Mouse (Mus musculus) right cerebral cortex, postnatal 4 days (tissue): Measurements from ENCODE around the gene Rpl28.

ENCODE experiments used
- DNase-seq: peaks from one replicate; pipeline ENCODE4 v3.0.0-alpha.2; 2022

Rpl28 gene

DNA sequence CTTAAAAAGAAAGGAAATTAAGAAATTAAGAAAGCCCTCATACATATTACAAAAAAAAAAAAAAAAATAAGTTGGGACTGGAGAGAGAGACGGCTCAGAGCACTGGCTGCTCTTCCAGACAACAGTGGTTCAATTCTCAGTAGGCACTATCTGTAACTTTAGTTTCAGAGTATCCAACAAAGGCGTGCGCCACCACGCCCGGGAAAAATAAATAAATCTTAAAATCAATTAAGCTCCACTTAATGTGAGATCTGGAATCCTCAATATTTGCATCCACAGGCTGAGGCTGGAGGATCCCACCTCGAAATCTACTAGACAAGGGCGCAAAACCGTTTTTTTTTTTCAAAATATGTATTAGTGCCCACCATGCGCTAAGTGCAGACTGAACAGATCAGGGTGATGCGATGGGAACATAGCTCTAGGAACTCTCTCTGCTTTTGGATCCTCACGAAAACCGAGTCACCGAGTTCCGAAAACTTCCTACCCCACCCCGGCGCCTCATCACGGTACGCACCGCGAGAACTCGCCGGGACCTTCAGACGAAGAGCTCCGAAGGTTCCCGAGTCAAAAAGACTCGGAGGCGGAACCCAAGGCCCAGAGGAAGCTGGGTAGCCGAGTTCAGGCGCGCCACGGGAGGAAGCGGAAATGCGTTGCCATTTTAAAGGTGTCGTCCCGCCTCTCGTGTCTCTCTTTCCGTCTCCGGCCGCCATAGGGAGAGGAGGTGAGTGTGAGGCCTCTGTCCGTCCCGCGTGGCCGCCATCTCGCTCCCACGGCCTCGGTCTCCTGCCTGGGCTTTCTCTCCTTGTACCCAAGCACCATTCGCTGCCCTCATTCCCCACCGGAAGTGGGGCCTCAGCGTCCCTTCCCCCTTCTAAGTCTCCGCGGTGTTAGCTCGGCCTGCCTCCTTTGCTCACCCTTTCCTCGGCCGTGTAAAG, at the start of gene Rpl28:
TSS of gene Rpl28 (plus strand) at position 597 of the 935 bp plus-strand sequence.
- peak; percentile 88 for DNase-seq

DNA sequence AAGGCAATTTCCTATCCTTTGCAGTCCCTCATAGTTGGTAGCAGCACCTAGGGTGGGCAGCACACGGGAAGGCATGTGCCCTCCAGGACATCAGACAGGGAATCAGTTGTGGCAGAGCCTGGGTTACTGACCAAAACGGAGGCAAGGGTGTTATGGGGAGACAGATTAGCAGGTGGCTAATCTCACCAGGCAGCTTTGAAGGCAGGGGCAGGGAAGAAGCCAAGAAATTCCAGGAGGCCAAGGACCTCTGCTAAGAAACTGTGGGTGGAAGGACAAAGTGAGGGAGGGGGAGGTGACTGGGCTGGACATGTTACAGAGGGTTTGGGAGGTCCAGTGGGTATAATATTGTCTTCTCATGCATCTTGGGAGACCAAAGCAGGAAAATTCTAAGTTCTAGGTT, 49.3 kb upstream of the Rpl28 start:
- no peak for DNase-seq

- no peak for DNase-seq
Measured at GRCm38 (mm10) chr7:4744886-4745285, 47.8 kb upstream of the Rpl28 start.

DNA sequence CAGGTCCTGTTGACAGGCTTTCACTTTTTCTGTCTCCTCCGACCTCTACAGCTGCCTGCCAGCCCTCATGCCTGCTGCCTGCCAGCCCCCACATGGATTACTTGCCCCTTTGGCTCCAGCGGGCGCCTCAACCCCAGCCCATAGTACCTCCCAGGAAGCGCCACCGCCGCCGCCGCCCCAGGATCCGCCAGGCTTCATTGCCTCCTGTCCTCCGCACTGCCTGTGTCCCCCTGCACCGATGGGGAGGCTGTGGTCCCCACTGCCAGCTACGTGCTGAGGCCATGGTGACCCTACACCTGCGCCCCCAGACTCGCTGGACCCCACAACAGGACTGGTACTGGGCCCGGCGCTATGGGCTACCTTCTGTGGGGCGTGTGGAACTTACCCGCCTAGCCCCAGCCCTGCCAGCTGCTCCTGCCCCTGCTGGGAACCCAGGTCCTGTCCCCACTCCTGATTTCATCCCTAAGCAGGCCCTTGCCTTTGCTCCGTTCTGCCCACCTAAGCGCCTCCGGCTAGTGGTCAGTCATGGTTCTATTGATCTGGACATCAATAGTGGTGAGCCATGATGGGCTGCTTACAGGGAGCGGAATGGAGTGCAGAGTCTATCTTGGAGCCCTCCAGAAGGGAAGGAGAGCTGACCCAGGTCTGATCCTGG, 46.2 kb upstream of the Rpl28 start:
- no peak for DNase-seq

GRCm38 (mm10) chr7:4747156-4747899, 45.3 kb upstream of the Rpl28 start:
- DNase-seq, result no peak

DNA sequence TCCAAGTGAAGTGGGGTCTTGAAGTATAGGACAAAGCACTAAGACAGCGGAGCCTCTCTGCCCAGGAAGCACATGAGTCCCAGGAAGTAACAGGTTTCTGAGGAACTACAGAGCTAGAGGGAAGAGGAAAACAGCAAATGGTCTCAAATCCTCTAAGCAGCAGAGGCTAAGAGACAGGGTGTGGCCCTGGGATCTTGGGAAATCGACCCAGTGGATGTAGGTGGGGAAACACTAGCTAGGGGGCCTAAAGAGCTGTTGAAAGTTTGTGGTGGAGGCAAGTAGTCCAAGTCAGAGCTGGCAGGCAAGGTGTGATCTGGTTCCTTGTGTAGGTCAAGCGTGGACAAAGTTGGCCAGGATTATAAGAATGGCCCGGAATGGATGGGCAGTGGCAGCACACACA, 44.4 kb upstream of the Rpl28 start:
- no peak for DNase-seq

DNA sequence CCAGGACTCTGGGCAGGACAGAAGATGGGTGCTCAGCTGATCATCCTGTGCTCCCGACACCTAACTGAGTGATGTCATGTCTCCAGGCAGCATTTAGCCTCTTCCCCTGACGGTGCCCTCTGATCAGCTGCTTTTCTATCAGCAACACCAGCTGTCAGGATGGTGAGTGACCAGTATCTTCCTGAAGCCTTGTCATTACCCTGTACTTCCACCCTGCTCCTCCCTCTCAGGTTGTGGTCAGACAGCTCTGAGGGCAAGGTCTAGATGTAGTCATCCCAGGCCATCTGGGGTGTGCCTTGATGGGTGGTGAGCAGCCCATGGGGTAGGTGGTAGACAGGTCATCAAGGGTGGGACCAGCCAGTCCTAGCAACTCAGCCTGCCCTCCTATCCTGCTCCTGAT, 43.5 kb upstream of the Rpl28 start:
- no peak for DNase-seq

- peak; percentile 30 for DNase-seq
Measured at GRCm38 (mm10) chr7:4751971-4752820, 40.5 kb upstream of the Rpl28 start.

- peak; percentile 85 for DNase-seq
Measured at GRCm38 (mm10) chr7:4752821-4753570, 39.7 kb upstream of the Rpl28 start, which contains the start of gene Cox6b2. Gene Cox6b2 (minus strand): TSS chr7:4753094.

DNA sequence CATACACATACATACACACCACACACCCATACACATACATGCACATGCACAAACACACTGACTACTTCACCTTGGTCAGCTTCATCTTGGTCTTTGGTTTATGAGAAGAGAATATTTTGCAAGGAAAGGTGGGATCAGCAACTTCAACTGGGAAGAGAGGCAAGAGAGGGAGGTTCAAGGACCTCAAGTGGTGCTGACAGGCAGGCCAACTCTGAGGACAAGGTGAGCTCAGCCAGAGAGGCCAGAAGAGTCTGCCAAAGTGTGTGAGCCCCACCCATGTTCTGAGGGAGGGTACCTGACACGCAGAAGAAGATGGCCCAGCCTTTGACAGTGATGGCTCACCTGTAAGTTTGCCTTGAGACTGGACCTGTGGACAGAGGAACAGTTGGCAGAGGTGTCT, 33.0 kb upstream of the Rpl28 start:
- no peak for DNase-seq

- DNase-seq, result no peak
Measured at GRCm38 (mm10) chr7:4764946-4765710, 27.5 kb upstream of the Rpl28 start.

- DNase-seq, result no peak
Measured at GRCm38 (mm10) chr7:4771202-4771601, 21.5 kb upstream of the Rpl28 start, which contains the start of gene Fam71e2. Gene Fam71e2 (minus strand): TSS chr7:4771302.

GRCm38 (mm10) chr7:4776131-4776530, 16.5 kb upstream of the Rpl28 start:
- DNase-seq, result no peak

GRCm38 (mm10) chr7:4776861-4777830, 15.5 kb upstream of the Rpl28 start:
- peak; percentile 63 for DNase-seq

DNA sequence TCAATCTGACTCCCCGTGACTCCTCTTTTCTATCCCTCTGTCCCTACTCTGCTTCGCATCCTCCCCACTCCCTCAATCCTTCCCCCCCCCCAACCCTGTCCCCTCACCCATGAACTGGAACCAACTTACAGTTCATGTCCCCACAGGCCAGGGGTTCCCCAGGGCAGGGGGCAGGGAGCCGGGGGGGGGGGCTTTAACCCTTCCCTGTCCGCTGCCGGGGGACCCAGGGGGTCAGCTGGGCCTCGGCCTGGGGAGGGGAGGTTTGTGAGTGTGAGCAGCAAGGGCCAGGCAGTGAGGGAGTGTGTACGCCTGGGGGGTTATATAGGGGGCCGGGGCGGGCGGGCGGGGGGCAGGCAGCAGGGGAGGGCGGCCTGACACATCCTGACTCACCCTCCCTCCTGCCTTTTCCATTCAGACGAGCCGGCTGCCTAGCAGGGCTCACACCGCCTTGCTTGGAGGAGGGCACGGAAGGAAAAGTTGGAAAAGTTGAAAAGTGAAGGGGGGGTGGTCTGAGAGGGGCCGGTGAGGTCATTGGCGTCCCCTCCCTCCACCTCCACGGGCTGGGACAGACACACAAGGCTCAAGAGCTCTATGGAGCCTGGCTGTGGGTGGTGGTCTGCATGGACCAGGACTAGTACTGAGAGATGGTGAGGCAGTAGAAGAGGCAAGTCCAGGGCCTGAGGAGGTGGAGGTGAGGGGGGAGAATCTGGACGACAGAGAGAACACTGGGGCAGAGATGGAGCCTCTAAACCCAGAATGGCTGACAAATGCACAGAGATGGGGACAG, 14.6 kb upstream of the Rpl28 start:
- DNase-seq, result no peak

- no peak for DNase-seq
Measured at GRCm38 (mm10) chr7:4779921-4780320, 12.8 kb upstream of the Rpl28 start.

- DNase-seq, result no peak
Measured at GRCm38 (mm10) chr7:4782130-4782529, 10.5 kb upstream of the Rpl28 start.

DNA sequence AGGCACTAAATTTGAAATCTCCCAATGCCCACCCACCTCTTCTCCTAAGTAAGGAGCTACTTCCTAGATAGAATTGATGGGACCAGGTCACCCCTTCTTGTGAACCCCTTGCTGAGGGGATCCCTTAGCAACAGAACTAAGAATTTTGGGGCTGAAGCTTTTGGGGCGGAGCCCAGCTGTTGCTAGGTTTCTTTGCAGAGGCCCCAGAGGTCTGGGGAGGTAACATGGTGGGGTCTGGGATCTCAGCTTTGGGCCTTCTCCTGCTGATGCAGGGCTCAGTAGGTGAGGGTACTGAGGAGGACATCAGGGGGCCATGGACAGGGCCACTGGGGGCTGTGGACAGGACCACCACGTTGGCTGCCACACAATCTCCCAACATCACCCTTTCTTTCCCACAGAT, 9.9 kb upstream of the Rpl28 start, which contains the start of the genes Il11 and Tmem190:
TSS of gene Il11 (minus strand) at position 101 of the 400 bp plus-strand sequence.
TSS of gene Tmem190 (plus strand) at position 179 of the 400 bp plus-strand sequence.
- DNase-seq, result no peak
